Mouse (Mus musculus) heart, adult 2 months (tissue): ENCODE results near the gene Zfhx2.

Experiments
- CTCF ChIP-seq: fragments of 200-600 bp; IDR thresholded peaks from 2 replicates; pipeline ENCODE4 v1.8.1; 2022; ENCODE audit warnings: antibody characterized with exemption, mild to moderate bottlenecking, moderate library complexity
- POLR2A ChIP-seq: fragments of 200-500 bp; IDR thresholded peaks from 2 replicates; pipeline ENCODE4 v1.6.1; 2011; ENCODE audit warnings: mild to moderate bottlenecking, low read depth, low read length, control low read depth; ENCODE audit not compliant: insufficient read depth

GRCm38 (mm10) chr14:55014991-55015766, 76.9 kb downstream of the Zfhx2 start, which contains the start of gene Ngdn:
- TF ChIP-seq CTCF (peak; percentile 94), POLR2A (peak; percentile 96)
